Mouse (Mus musculus) cortical plate, adult 2 months (tissue): Measurements from ENCODE around the gene Pdia6.

ENCODE experiments used
- CTCF ChIP-seq: fragments of 200-500 bp; IDR thresholded peaks from 2 replicates; pipeline ENCODE4 v1.5.1; 2011; ENCODE audit warnings: mild to moderate bottlenecking, control low read depth, low read length; ENCODE audit not compliant: insufficient read depth; ENCODE audit errors: extremely low read depth
- POLR2A ChIP-seq: fragments of 200-500 bp; IDR thresholded peaks from 2 replicates; pipeline ENCODE4 v1.6.1; 2011; ENCODE audit warnings: mild to moderate bottlenecking, low read length, control low read depth; ENCODE audit not compliant: insufficient read depth; ENCODE audit errors: extremely low read depth

DNA sequence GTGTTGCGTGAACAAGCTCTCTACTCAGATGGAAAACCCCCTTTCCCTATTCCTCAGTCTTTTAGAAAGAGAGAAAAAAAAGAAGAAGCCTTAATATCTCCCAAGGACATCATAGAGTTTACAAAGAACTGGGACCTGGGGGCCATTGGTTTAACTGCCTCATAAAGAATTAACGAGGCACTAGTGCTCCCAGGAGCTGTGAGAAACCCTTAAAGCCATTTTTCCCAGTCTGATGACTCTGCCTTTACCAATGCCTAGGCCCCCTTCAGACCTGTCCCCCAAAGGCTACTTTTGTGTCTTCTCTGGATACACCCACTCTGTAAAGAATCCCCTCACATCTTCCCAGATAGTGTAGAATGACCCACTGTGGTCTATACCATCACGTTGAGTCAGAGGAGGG is 43.3 kb upstream of the Pdia6 start:
- TF ChIP-seq CTCF = no peak
- TF ChIP-seq POLR2A = no peak
